Mouse (Mus musculus): ENCODE data around the gene Kcna2. TPM values are rescaled to one million over a fixed set of nuclear protein-coding genes. Genes with fewer than 3 reads are reported as not detected.
A peak's percentile ranks its signal among the peaks of the same experiment; 100 is the strongest.

Gene Kcna2
- polyA plus RNA-seq, 1 experiment from 2014 or later = 0.14 TPM

- Histone ChIP-seq H3K36me3 (ENCODE audit: control insufficient read depth, insufficient read depth, low read length) (no peaks in the 10 kb centered on the region), H3K4me2 (ENCODE audit: low read depth, low read length) (no peak overlapping the region), H3K9me3 (replicated peaks; ENCODE audit: control insufficient read depth, low read length) (no peaks in the 10 kb centered on the region), H3K27ac (ENCODE audit: low read length) (no peak overlapping the region), H3K4me1 (ENCODE audit: control insufficient read depth, insufficient read depth, low read length) (no peaks in the 10 kb centered on the region), H3K4me3 (replicated peaks; ENCODE audit: low read length) (no peak overlapping the region), H3K27me3 (ENCODE audit: control insufficient read depth, insufficient read depth, low read length) (no peaks in the 10 kb centered on the region), H3K9ac (ENCODE audit: low read length) (no peak overlapping the region)
- WGBS = 8% methylated on average over 4 of the region's 4 CpGs
- ATAC-seq (ENCODE audit: insufficient read depth, low FRiP score) = no peak
Measured at GRCm38 (mm10) chr3:107094028-107094427, 6.9 kb upstream of the Kcna2 start.

DNA sequence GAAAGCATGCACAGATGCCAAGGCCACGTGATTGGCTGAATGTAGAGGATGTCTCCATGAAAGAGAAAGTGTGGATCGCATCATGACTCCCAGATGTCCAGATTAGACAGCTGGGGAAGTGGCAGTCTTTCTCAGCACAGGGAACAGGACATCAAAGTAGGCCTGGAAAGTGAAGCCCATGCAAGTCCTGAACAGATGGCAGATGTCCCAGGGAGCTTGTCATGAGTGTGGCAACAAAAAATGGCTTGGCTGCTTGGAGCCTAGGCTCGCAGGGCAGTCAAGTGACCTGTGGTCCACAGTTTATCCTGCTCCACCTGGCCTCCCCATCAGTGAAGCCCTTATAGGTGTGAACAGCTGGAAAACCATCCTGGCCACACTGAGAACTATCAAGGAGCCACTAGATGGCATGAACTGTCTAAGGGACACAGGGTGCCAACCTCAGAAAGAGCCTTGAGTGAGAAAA lies 4.6 kb upstream of the Kcna2 start:
- Histone ChIP-seq H3K36me3 (ENCODE audit: control insufficient read depth, insufficient read depth, low read length) (no peaks in the 10 kb centered on the region), H3K27ac (ENCODE audit: low read length) (no peak overlapping the region), H3K9me3 (replicated peaks; ENCODE audit: control insufficient read depth, low read length) (no peaks in the 10 kb centered on the region), H3K4me2 (ENCODE audit: low read depth, low read length) (no peak overlapping the region), H3K27me3 (ENCODE audit: control insufficient read depth, insufficient read depth, low read length) (peaks cover 21% of the 10 kb centered on the region), H3K9ac (ENCODE audit: low read length) (no peak overlapping the region), H3K4me1 (ENCODE audit: control insufficient read depth, insufficient read depth, low read length) (peaks cover 6% of the 10 kb centered on the region), H3K4me3 (replicated peaks; ENCODE audit: low read length) (no peak overlapping the region)
- WGBS = 72% methylated on average over 3 of the region's 3 CpGs
- ATAC-seq (ENCODE audit: insufficient read depth, low FRiP score) = no peak

DNA sequence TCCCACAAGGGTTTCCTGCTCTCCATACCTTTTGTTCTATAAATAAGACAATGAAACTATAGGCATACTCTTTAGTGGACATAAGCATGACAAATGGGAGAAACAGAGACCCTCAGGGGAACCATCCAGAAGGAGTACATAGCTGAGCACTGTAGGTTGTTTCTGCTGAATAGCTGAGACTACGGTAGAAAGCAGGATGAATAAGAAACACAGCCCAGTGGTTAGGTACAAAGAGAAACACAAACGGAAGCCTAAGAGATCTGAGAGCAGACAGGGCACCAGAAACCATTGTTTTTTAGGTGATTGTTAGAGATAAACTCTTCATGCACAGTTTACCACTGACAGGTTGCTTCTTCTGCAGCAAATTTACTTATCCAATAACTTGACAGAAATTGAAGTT lies 1.1 kb upstream of the Kcna2 start:
- no peak overlapping the region for H3K27ac ChIP-seq (ENCODE audit: low read length)
- H3K27me3 ChIP-seq (ENCODE audit: control insufficient read depth, insufficient read depth, low read length) = peaks cover 51% of the 10 kb centered on the region
- no peak for ATAC-seq (ENCODE audit: insufficient read depth, low FRiP score)
- 59% methylated on average over 2 of the region's 2 CpGs for WGBS
- H3K4me2 ChIP-seq (ENCODE audit: low read depth, low read length) = no peak overlapping the region
- H3K9me3 ChIP-seq (replicated peaks; ENCODE audit: control insufficient read depth, low read length) = no peaks in the 10 kb centered on the region
- H3K4me3 ChIP-seq (replicated peaks; ENCODE audit: low read length) = no peak overlapping the region
- H3K36me3 ChIP-seq (ENCODE audit: control insufficient read depth, insufficient read depth, low read length) = no peaks in the 10 kb centered on the region
- H3K9ac ChIP-seq (ENCODE audit: low read length) = no peak overlapping the region
- peaks cover 11% of the 10 kb centered on the region for H3K4me1 ChIP-seq (ENCODE audit: control insufficient read depth, insufficient read depth, low read length)

DNA sequence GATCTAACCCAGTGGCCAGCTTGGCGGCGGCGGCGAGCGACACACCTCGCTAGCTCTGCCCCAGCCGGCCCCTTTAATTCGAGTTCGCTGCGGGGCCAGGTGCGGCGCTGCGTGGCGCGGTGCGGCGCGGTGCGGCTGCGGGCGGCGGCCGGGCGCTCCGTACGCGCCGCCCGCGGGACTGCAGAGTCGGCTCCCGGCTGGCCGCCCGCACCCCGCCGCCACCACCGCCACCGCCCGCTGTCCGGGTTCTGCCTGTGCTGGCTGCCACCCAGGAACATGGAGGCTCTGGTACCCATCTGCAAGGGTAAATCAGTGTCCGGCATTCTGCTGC lies 475 bp downstream of the Kcna2 start:
- peak overlapping the region; percentile 63 for H3K9ac ChIP-seq (ENCODE audit: low read length)
- peaks cover 11% of the 10 kb centered on the region for H3K4me1 ChIP-seq (ENCODE audit: control insufficient read depth, insufficient read depth, low read length)
- peak overlapping the region; percentile 52 for H3K4me3 ChIP-seq (replicated peaks; ENCODE audit: low read length)
- no peaks in the 10 kb centered on the region for H3K36me3 ChIP-seq (ENCODE audit: control insufficient read depth, insufficient read depth, low read length)
- no peak overlapping the region for H3K27ac ChIP-seq (ENCODE audit: low read length)
- peaks cover 54% of the 10 kb centered on the region for H3K27me3 ChIP-seq (ENCODE audit: control insufficient read depth, insufficient read depth, low read length)
- WGBS = under 1% methylated on average over 41 of the region's 41 CpGs
- H3K9me3 ChIP-seq (replicated peaks; ENCODE audit: control insufficient read depth, low read length) = no peaks in the 10 kb centered on the region
- 0 out of 2 replicates have a peak, but pooled peaks have one; percentile 26 for ATAC-seq (ENCODE audit: insufficient read depth, low FRiP score)
- H3K4me2 ChIP-seq (ENCODE audit: low read depth, low read length) = peak overlapping the region; percentile 94

DNA sequence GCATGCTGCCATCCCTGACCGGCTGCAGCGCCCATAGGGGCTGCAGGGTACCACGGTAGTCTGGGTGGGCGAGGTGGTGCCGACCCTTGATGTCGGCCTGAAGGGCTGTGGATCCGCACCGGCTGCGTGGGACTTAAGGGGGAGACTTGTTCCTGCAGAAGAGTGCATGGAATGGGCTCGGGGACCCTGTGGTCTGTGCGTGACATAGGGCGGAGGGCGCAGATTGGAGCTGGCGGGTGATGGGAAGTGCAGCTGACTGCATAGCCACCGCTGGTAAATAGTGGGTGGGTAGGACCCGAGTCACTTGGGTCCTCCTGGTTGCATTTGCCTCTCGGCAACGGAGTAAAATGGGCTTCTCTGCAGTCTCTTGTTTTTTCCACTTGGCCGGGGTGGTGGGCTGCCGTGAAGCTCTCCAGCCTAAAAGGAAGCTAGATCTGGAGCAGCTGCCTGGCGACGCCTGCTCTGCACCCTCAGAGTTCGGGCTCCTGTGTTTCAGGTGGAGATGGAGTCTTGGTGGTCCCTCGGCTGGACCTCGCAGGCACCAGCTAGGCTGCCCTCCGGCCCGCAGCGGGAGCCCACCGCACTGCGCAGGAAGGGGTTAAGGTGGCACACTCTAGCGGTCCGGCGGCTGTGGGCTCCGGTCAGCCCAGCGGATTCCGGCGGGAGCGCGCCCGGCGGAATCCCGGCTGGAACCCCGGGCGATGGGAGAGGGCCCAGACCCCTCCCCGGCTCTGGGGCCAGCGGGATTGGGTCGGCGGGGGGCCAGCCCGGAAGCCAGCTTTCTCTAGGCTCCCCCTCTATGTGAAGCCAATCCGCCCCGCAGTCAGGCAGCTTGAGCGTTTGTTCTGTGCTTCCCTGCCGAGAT lies 1.1 kb downstream of the Kcna2 start:
- 1% methylated on average over 53 of the region's 53 CpGs for WGBS
- H3K27ac ChIP-seq (ENCODE audit: low read length) = no peak overlapping the region
- ATAC-seq (ENCODE audit: insufficient read depth, low FRiP score) = peak; percentile 57; the same call in 1 of the 2 replicates
- peaks cover 54% of the 10 kb centered on the region for H3K27me3 ChIP-seq (ENCODE audit: control insufficient read depth, insufficient read depth, low read length)
- H3K36me3 ChIP-seq (ENCODE audit: control insufficient read depth, insufficient read depth, low read length) = no peaks in the 10 kb centered on the region
- peak overlapping the region; percentile 52 for H3K4me3 ChIP-seq (replicated peaks; ENCODE audit: low read length)
- peak overlapping the region; percentile 63 for H3K9ac ChIP-seq (ENCODE audit: low read length)
- peaks cover 11% of the 10 kb centered on the region for H3K4me1 ChIP-seq (ENCODE audit: control insufficient read depth, insufficient read depth, low read length)
- peak overlapping the region; percentile 94 for H3K4me2 ChIP-seq (ENCODE audit: low read depth, low read length)
- no peaks in the 10 kb centered on the region for H3K9me3 ChIP-seq (replicated peaks; ENCODE audit: control insufficient read depth, low read length)

GRCm38 (mm10) chr3:107103041-107103440 lies 2.1 kb downstream of the Kcna2 start:
- no peaks in the 10 kb centered on the region for H3K9me3 ChIP-seq (replicated peaks; ENCODE audit: control insufficient read depth, low read length)
- H3K36me3 ChIP-seq (ENCODE audit: control insufficient read depth, insufficient read depth, low read length) = no peaks in the 10 kb centered on the region
- no peak overlapping the region for H3K4me3 ChIP-seq (replicated peaks; ENCODE audit: low read length)
- no peak overlapping the region for H3K27ac ChIP-seq (ENCODE audit: low read length)
- no peak for ATAC-seq (ENCODE audit: insufficient read depth, low FRiP score)
- peaks cover 54% of the 10 kb centered on the region for H3K27me3 ChIP-seq (ENCODE audit: control insufficient read depth, insufficient read depth, low read length)
- 65% methylated on average over 7 of the region's 7 CpGs for WGBS
- H3K9ac ChIP-seq (ENCODE audit: low read length) = no peak overlapping the region
- peaks cover 11% of the 10 kb centered on the region for H3K4me1 ChIP-seq (ENCODE audit: control insufficient read depth, insufficient read depth, low read length)
- H3K4me2 ChIP-seq (ENCODE audit: low read depth, low read length) = no peak overlapping the region

- Histone ChIP-seq H3K9ac (ENCODE audit: low read length) (no peak overlapping the region), H3K9me3 (replicated peaks; ENCODE audit: control insufficient read depth, low read length) (no peaks in the 10 kb centered on the region), H3K4me2 (ENCODE audit: low read depth, low read length) (no peak overlapping the region), H3K27me3 (ENCODE audit: control insufficient read depth, insufficient read depth, low read length) (peaks cover 54% of the 10 kb centered on the region), H3K27ac (ENCODE audit: low read length) (no peak overlapping the region), H3K36me3 (ENCODE audit: control insufficient read depth, insufficient read depth, low read length) (no peaks in the 10 kb centered on the region), H3K4me3 (replicated peaks; ENCODE audit: low read length) (no peak overlapping the region), H3K4me1 (ENCODE audit: control insufficient read depth, insufficient read depth, low read length) (peaks cover 11% of the 10 kb centered on the region)
- ATAC-seq (ENCODE audit: insufficient read depth, low FRiP score) = no peak
- 70% methylated on average over 3 of the region's 3 CpGs for WGBS
Measured at GRCm38 (mm10) chr3:107103462-107103861, 2.5 kb downstream of the Kcna2 start.

GRCm38 (mm10) chr3:107105986-107106385 lies 5.0 kb downstream of the Kcna2 start:
- Histone ChIP-seq H3K27me3 (ENCODE audit: control insufficient read depth, insufficient read depth, low read length) (peaks cover 36% of the 10 kb centered on the region), H3K4me3 (replicated peaks; ENCODE audit: low read length) (no peak overlapping the region), H3K4me2 (ENCODE audit: low read depth, low read length) (no peak overlapping the region), H3K9me3 (replicated peaks; ENCODE audit: control insufficient read depth, low read length) (no peaks in the 10 kb centered on the region), H3K36me3 (ENCODE audit: control insufficient read depth, insufficient read depth, low read length) (no peaks in the 10 kb centered on the region), H3K27ac (ENCODE audit: low read length) (no peak overlapping the region), H3K9ac (ENCODE audit: low read length) (no peak overlapping the region), H3K4me1 (ENCODE audit: control insufficient read depth, insufficient read depth, low read length) (peaks cover 8% of the 10 kb centered on the region)
- ATAC-seq (ENCODE audit: insufficient read depth, low FRiP score) = no peak
- 76% methylated on average over 6 of the region's 6 CpGs for WGBS

GRCm38 (mm10) chr3:107112498-107112897 lies 11.6 kb downstream of the Kcna2 start:
- no peaks in the 10 kb centered on the region for H3K9me3 ChIP-seq (replicated peaks; ENCODE audit: control insufficient read depth, low read length)
- ATAC-seq (ENCODE audit: insufficient read depth, low FRiP score) = no peak

More at GRCm38 (mm10) chr3:107112498-107112897, 11.6 kb downstream of the Kcna2 start:
- WGBS = 43% methylated on average over 4 of the region's 4 CpGs
- Histone ChIP-seq H3K4me1 (ENCODE audit: control insufficient read depth, insufficient read depth, low read length) (no peaks in the 10 kb centered on the region), H3K36me3 (ENCODE audit: control insufficient read depth, insufficient read depth, low read length) (no peaks in the 10 kb centered on the region), H3K4me3 (replicated peaks; ENCODE audit: low read length) (no peak overlapping the region), H3K27ac (ENCODE audit: low read length) (no peak overlapping the region), H3K9ac (ENCODE audit: low read length) (no peak overlapping the region), H3K4me2 (ENCODE audit: low read depth, low read length) (no peak overlapping the region), H3K27me3 (ENCODE audit: control insufficient read depth, insufficient read depth, low read length) (no peaks in the 10 kb centered on the region)
